Mouse (Mus musculus): ENCODE data around the gene Foxn3. TPM values are rescaled to one million over a fixed set of nuclear protein-coding genes. Genes with fewer than 3 reads are reported as not detected.

Gene Foxn3
- polyA plus RNA-seq, 1 experiment = 61.0 TPM

- Histone ChIP-seq H3K4me1 (ENCODE audit: control insufficient read depth, insufficient read depth, low read length) (no peaks in the 10 kb centered on the region), H3K27me3 (ENCODE audit: control insufficient read depth, insufficient read depth, low read length, poor library complexity, severe bottlenecking) (no peaks in the 10 kb centered on the region), H3K9me3 (replicated peaks; ENCODE audit: control insufficient read depth, insufficient read depth, low read length, poor library complexity, severe bottlenecking) (no peaks in the 10 kb centered on the region), H3K9ac (ENCODE audit: low read depth, poor library complexity, severe bottlenecking) (no peak overlapping the region), H3K4me3 (ENCODE audit: low read depth, low read length) (no peak overlapping the region), H3K27ac (ENCODE audit: insufficient read depth, low read length) (no peak overlapping the region), H3K36me3 (ENCODE audit: control insufficient read depth, insufficient read depth, low read length, poor library complexity, severe bottlenecking) (no peaks in the 10 kb centered on the region)
- no peak for TF ChIP-seq POLR2A (IDR thresholded peaks at IDR 0.05; ENCODE audit: insufficient read depth, low read length)
- TF ChIP-seq CTCF (IDR thresholded peaks at IDR 0.05; ENCODE audit: low read depth, low read length) = no peak
- TF ChIP-seq EP300 (IDR thresholded peaks at IDR 0.05; ENCODE audit: insufficient read depth, low read depth, low read length) = no peak
Observed at GRCm38 (mm10) chr12:99239735-99240134, 323.6 kb downstream of the Foxn3 start.

- no peaks in the 10 kb centered on the region for H3K27me3 ChIP-seq (ENCODE audit: control insufficient read depth, insufficient read depth, low read length, poor library complexity, severe bottlenecking)
- H3K27ac ChIP-seq (ENCODE audit: insufficient read depth, low read length) = no peak overlapping the region
- H3K9me3 ChIP-seq (replicated peaks; ENCODE audit: control insufficient read depth, insufficient read depth, low read length, poor library complexity, severe bottlenecking) = no peaks in the 10 kb centered on the region
- H3K4me3 ChIP-seq (ENCODE audit: low read depth, low read length) = no peak overlapping the region
- no peak for TF ChIP-seq CTCF (IDR thresholded peaks at IDR 0.05; ENCODE audit: low read depth, low read length)
- no peak for TF ChIP-seq POLR2A (IDR thresholded peaks at IDR 0.05; ENCODE audit: insufficient read depth, low read length)
- no peak for TF ChIP-seq EP300 (IDR thresholded peaks at IDR 0.05; ENCODE audit: insufficient read depth, low read depth, low read length)
- peaks cover 3% of the 10 kb centered on the region for H3K4me1 ChIP-seq (ENCODE audit: control insufficient read depth, insufficient read depth, low read length)
- no peak overlapping the region for H3K9ac ChIP-seq (ENCODE audit: low read depth, poor library complexity, severe bottlenecking)
- H3K36me3 ChIP-seq (ENCODE audit: control insufficient read depth, insufficient read depth, low read length, poor library complexity, severe bottlenecking) = no peaks in the 10 kb centered on the region
Observed at GRCm38 (mm10) chr12:99237497-99237896, 325.9 kb downstream of the Foxn3 start.

DNA sequence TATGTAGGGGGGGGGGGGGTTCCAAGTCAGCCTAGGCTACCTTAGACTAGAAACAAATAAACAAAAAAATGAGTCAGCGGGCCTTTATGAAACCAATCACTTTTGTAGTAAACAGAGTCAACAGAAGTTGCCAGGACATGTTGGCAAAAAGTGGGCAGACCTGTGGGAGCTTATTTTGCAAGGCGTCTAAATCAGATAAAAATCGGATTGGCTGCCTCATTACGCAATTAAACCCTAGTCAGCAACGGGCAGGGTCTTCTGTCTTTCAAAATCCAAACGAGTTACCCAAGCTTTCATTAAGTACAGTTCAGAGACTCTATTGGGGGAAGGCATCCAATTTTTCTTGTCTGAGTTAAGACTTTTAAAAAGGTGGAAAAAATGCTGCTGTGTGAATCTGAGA is 329.0 kb downstream of the Foxn3 start:
- no peaks in the 10 kb centered on the region for H3K36me3 ChIP-seq (ENCODE audit: control insufficient read depth, insufficient read depth, low read length, poor library complexity, severe bottlenecking)
- H3K27me3 ChIP-seq (ENCODE audit: control insufficient read depth, insufficient read depth, low read length, poor library complexity, severe bottlenecking) = no peaks in the 10 kb centered on the region
- peaks cover 10% of the 10 kb centered on the region for H3K4me1 ChIP-seq (ENCODE audit: control insufficient read depth, insufficient read depth, low read length)
- no peaks in the 10 kb centered on the region for H3K9me3 ChIP-seq (replicated peaks; ENCODE audit: control insufficient read depth, insufficient read depth, low read length, poor library complexity, severe bottlenecking)
- H3K9ac ChIP-seq (ENCODE audit: low read depth, poor library complexity, severe bottlenecking) = no peak overlapping the region
- H3K27ac ChIP-seq (ENCODE audit: insufficient read depth, low read length) = no peak overlapping the region
- TF ChIP-seq POLR2A (IDR thresholded peaks at IDR 0.05; ENCODE audit: insufficient read depth, low read length) (no peak), CTCF (IDR thresholded peaks at IDR 0.05; ENCODE audit: low read depth, low read length) (no peak), EP300 (IDR thresholded peaks at IDR 0.05; ENCODE audit: insufficient read depth, low read depth, low read length) (no peak)
- H3K4me3 ChIP-seq (ENCODE audit: low read depth, low read length) = no peak overlapping the region

GRCm38 (mm10) chr12:99233386-99233785 is 330.0 kb downstream of the Foxn3 start:
- Histone ChIP-seq H3K9me3 (replicated peaks; ENCODE audit: control insufficient read depth, insufficient read depth, low read length, poor library complexity, severe bottlenecking) (no peaks in the 10 kb centered on the region), H3K9ac (ENCODE audit: low read depth, poor library complexity, severe bottlenecking) (no peak overlapping the region), H3K4me1 (ENCODE audit: control insufficient read depth, insufficient read depth, low read length) (peaks cover 10% of the 10 kb centered on the region), H3K27ac (ENCODE audit: insufficient read depth, low read length) (no peak overlapping the region), H3K27me3 (ENCODE audit: control insufficient read depth, insufficient read depth, low read length, poor library complexity, severe bottlenecking) (no peaks in the 10 kb centered on the region), H3K36me3 (ENCODE audit: control insufficient read depth, insufficient read depth, low read length, poor library complexity, severe bottlenecking) (no peaks in the 10 kb centered on the region), H3K4me3 (ENCODE audit: low read depth, low read length) (no peak overlapping the region)
- TF ChIP-seq POLR2A (IDR thresholded peaks at IDR 0.05; ENCODE audit: insufficient read depth, low read length) = no peak
- TF ChIP-seq EP300 (IDR thresholded peaks at IDR 0.05; ENCODE audit: insufficient read depth, low read depth, low read length) = no peak
- no peak for TF ChIP-seq CTCF (IDR thresholded peaks at IDR 0.05; ENCODE audit: low read depth, low read length)

- peaks cover 10% of the 10 kb centered on the region for H3K4me1 ChIP-seq (ENCODE audit: control insufficient read depth, insufficient read depth, low read length)
- no peaks in the 10 kb centered on the region for H3K27me3 ChIP-seq (ENCODE audit: control insufficient read depth, insufficient read depth, low read length, poor library complexity, severe bottlenecking)
- H3K9ac ChIP-seq (ENCODE audit: low read depth, poor library complexity, severe bottlenecking) = no peak overlapping the region
- H3K4me3 ChIP-seq (ENCODE audit: low read depth, low read length) = no peak overlapping the region
- TF ChIP-seq POLR2A (IDR thresholded peaks at IDR 0.05; ENCODE audit: insufficient read depth, low read length) = no peak
- no peak for TF ChIP-seq CTCF (IDR thresholded peaks at IDR 0.05; ENCODE audit: low read depth, low read length)
- no peak for TF ChIP-seq EP300 (IDR thresholded peaks at IDR 0.05; ENCODE audit: insufficient read depth, low read depth, low read length)
- no peaks in the 10 kb centered on the region for H3K36me3 ChIP-seq (ENCODE audit: control insufficient read depth, insufficient read depth, low read length, poor library complexity, severe bottlenecking)
- H3K27ac ChIP-seq (ENCODE audit: insufficient read depth, low read length) = no peak overlapping the region
- no peaks in the 10 kb centered on the region for H3K9me3 ChIP-seq (replicated peaks; ENCODE audit: control insufficient read depth, insufficient read depth, low read length, poor library complexity, severe bottlenecking)
Observed at GRCm38 (mm10) chr12:99232478-99232877, 330.9 kb downstream of the Foxn3 start.

DNA sequence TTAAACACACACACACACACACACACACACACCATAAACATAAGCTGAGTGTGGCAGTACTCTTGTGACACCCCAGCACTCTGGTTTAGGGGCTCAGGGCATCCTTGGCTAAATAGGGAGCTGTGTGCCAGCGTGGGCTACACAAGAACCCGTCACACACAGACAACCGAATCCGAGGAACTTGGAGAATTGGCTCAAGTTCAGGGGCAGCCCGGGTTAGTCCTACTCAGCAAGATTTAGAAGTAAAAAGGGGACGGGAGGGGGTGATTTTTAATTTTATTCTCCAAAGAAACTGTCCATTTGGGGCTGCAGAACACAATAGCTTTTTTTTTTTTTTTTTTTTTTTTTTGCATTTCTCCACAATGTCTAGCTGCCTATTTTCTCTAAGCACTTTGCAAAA is 332.1 kb downstream of the Foxn3 start:
- peaks cover 10% of the 10 kb centered on the region for H3K4me1 ChIP-seq (ENCODE audit: control insufficient read depth, insufficient read depth, low read length)
- TF ChIP-seq CTCF (IDR thresholded peaks at IDR 0.05; ENCODE audit: low read depth, low read length) = no peak
- H3K27me3 ChIP-seq (ENCODE audit: control insufficient read depth, insufficient read depth, low read length, poor library complexity, severe bottlenecking) = no peaks in the 10 kb centered on the region
- no peak overlapping the region for H3K9ac ChIP-seq (ENCODE audit: low read depth, poor library complexity, severe bottlenecking)
- H3K27ac ChIP-seq (ENCODE audit: insufficient read depth, low read length) = no peak overlapping the region
- H3K4me3 ChIP-seq (ENCODE audit: low read depth, low read length) = no peak overlapping the region
- H3K36me3 ChIP-seq (ENCODE audit: control insufficient read depth, insufficient read depth, low read length, poor library complexity, severe bottlenecking) = no peaks in the 10 kb centered on the region
- no peaks in the 10 kb centered on the region for H3K9me3 ChIP-seq (replicated peaks; ENCODE audit: control insufficient read depth, insufficient read depth, low read length, poor library complexity, severe bottlenecking)

Measured in ES-Bruce4 (cell line).